Mouse (Mus musculus) adrenal gland, adult 2 months (tissue): ENCODE measurements around the gene Nr6a1. TPM values are rescaled to one million over a fixed set of nuclear protein-coding genes. Genes with fewer than 3 reads are reported as not detected.

Experiments used
- DNase-seq: peaks from one replicate; pipeline ENCODE4 v3.0.0; 2021
- polyA plus RNA-seq: library from polyadenylated mRNA; depleted of rRNA; stranded (reverse); fragments of >200 nt; gene quantifications from 2 replicates; pipeline ENCODE4 v1.2.3, GENCODE M21; 2012
- total RNA-seq, 2 experiments: library from RNA; stranded (reverse); gene quantifications; 2 replicates each; pipeline ENCODE4 v1.2.3; 2021

Gene Nr6a1
- total and polyA plus RNA-seq, 3 experiments = 2.7 to 6.4 (median 5.1) TPM

DNA sequence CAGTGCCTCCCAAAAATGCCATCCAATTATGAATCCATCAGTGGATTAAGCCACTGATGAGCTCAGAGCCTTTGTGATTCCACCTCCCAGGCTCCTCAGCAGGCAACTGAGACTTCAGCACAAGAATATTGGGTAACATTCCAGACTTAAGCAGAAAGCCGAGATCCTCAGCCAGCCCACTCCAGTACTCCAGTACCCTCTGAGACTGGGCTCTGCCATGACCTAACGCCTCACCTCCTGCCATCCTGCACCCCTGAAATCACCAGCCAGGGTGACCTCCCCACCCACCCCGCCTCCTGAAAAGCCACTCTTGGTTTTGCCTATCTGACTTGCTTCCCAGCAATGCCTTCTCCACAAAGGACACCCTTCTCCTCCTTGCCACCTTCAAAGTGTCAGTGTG is 9.9 kb upstream of the Nr6a1 start:
- no peak for DNase-seq

DNA sequence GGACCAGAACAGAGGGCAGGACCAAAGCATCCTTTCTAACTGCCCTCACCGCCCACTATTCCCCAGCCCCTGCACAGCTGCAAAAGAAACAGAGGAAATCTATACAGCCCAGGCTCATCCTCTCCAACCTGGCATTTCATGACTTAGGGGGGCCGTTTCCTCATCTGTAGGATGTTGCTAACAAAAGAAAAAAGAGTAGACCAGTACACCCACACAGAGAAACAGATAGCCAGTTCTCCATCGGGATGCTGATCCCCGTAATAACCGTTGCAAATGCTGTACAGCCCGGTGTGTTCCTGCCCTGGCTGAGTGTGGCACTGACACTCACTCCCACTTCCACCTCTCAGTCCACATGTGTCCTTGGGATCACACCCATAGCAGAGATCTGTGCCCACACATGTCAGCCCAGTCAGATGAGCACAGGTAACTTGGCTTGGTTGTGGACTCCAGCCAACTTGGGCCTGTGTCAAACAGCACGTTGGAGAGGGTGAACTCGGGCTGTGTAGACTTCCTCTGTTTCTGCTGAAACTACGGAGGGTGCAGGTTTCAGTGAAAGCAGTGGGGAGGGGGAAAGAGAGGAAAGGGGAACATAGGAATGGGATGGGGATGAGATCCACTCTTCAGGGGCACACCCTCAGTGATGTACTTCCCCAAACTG is 9.4 kb upstream of the Nr6a1 start:
- DNase-seq = no peak

GRCm38 (mm10) chr2:38934936-38935335 is 7.4 kb upstream of the Nr6a1 start:
- no peak for DNase-seq

DNA sequence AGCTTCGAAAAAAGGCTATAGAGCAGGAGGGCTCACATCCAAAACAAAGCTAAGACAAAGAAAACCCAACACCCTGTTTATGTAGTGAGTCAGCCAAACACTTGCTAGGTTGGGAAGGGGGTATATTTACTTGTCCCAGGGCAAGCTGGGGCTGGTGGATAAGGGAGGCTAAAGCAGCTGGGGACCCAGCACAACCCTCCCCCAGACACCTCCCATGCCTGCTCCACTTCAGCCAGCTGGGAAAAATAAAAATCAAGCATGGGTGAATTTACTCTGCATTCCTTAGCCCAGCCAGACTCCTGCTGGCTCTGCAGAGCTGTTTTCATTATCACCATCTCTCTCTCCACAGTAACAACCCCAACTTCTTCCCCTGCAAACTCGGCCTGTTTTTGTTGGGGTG is 6.4 kb upstream of the Nr6a1 start:
- DNase-seq = no peak

GRCm38 (mm10) chr2:38931851-38932667 is 4.6 kb upstream of the Nr6a1 start, which contains the start of gene Olfml2a:
TSS of gene Olfml2a (plus strand) at chr2:38931978.
- DNase-seq = peak; percentile 88

- DNase-seq = no peak
Measured at GRCm38 (mm10) chr2:38930269-38930668, 2.8 kb upstream of the Nr6a1 start.

DNA sequence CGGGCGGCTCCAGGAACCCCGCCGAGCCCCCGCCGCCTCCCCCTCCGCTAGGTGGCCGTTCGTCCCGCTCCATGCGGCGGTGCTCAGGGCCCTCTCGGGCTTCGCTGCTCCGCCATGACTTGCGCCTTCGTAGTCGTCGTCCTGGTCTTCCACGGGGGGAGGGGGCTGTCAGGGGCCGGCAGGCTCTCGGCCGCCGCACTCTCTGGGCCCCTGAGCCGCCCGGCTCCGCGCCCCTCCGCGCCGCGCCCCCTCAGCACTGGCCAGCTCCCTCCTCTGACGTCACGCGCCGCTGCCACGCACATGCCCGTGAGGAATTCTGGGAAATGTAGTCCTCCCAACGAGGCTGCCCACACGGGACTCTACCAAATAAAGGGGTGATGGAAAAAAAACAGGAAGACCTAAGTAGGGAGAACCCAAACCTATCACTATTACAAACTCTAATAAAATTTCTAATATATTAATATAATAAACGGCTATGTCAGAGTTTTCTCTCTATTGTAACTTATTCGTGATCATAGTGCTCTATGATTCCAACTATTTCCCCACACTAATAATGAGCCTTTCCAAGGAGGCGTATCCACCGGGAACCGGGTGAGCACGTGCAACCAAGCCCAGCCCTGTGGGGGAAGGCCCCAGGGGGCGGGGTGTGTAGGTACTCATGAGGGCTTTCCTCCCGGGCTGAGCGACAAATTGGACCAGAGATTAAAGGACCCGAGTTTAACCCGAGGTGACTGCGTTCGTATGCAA is 1.2 kb downstream of the Nr6a1 start:
- peak; percentile 94 for DNase-seq

- DNase-seq = peak; percentile 56
Measured at GRCm38 (mm10) chr2:38925171-38926080, 2.1 kb downstream of the Nr6a1 start.

- no peak for DNase-seq
Measured at GRCm38 (mm10) chr2:38924571-38924970, 2.9 kb downstream of the Nr6a1 start.

GRCm38 (mm10) chr2:38923911-38924310 is 3.6 kb downstream of the Nr6a1 start:
- DNase-seq = no peak

GRCm38 (mm10) chr2:38923471-38923870 is 4.0 kb downstream of the Nr6a1 start:
- no peak for DNase-seq

DNA sequence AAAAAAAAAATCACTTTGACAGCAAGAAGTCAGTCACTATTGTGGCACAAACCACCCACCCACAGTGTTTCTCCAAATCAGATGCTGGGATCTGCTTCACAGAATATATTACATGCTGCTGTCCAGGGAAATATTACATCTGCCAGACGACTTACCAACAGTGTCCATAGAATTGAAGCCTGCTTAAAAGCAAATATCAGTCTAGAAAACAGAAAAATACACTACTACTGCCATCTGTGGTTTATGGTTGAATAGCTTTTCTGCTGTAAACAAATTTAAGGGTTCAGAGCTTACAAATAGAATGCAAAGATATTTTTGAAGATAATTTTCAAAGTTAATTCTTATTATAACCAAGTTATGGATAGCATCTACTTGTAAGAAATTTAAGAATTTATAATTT is 6.1 kb downstream of the Nr6a1 start:
- no peak for DNase-seq

DNA sequence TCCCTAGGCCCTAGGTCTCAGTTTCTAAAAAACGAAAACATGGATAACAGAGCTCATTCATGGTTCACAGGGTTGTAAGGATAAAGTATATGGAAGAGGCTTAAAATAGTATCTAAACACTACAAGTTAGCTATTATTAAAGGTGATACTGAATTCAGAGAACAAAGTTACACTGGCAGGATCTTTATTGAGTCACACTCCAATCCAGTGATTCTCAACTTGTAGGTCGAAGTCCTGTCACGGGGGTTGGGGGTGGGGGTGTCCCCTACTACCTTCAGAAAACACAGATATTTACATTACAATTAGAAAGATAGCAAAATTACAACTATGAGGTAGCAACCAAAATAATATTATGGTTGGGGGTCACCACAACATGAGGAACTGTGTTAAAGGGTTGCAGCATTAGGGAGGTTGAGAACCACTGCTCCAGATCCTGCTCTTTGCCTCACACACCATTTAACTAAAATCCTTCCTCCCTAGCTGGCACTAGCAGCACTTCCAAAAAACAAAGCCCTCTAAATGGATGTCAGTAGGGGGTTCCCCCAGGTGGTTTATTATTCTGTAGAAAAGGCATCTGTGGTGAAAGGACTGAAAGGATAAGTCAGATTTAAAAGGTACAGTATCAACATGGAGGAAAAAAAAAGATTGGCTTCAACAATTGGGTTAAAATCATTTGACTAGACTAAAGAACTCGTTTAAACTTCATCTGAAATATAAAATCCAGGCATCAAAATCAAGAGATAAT is 10.4 kb downstream of the Nr6a1 start:
- no peak for DNase-seq

- no peak for DNase-seq
Measured at GRCm38 (mm10) chr2:38914965-38915364, 12.5 kb downstream of the Nr6a1 start.

GRCm38 (mm10) chr2:38914517-38914916 is 13.0 kb downstream of the Nr6a1 start:
- no peak for DNase-seq

DNA sequence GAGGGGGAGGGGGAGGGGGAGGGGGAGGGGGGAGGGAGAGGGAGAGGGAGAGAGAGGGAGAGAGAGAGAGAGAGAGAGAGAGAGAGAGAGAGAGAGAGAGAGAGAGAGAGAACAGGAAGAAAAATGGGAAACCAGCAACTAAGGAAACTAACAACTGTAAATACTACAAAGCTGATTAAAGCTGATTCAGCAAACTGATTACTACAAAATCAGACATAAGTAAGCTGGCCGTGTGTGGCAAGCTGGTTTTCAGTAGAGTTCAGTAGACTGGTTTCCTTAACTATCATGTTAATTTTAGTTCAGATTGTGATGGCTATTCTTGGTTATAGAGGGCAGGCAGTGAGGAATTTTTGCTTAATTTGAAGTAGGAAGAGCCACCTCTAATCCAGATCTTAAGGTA is 18.9 kb downstream of the Nr6a1 start:
- DNase-seq = no peak

GRCm38 (mm10) chr2:38906097-38906496 is 21.4 kb downstream of the Nr6a1 start:
- peak; percentile 66 for DNase-seq

DNA sequence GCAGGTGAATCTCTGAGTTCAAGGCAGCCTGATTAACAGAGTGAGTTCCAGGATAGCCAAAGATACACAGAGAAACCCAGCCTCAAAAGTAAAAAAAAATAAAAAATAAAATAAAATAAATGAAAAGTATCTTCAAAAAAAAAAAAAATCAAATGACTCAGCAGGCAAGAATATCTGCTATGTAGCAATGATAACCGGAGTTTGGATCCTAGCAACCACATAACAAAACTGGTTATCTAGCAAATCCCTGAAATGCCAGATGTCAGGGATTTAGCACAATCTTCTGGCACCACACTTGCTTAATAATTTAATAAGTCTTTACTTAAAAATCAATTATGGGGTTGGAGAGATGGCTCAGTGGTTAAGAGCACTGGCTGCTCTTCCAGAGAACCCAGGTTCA is 23.2 kb downstream of the Nr6a1 start:
- no peak for DNase-seq

- no peak for DNase-seq
Measured at GRCm38 (mm10) chr2:38902866-38903265, 24.6 kb downstream of the Nr6a1 start.

DNA sequence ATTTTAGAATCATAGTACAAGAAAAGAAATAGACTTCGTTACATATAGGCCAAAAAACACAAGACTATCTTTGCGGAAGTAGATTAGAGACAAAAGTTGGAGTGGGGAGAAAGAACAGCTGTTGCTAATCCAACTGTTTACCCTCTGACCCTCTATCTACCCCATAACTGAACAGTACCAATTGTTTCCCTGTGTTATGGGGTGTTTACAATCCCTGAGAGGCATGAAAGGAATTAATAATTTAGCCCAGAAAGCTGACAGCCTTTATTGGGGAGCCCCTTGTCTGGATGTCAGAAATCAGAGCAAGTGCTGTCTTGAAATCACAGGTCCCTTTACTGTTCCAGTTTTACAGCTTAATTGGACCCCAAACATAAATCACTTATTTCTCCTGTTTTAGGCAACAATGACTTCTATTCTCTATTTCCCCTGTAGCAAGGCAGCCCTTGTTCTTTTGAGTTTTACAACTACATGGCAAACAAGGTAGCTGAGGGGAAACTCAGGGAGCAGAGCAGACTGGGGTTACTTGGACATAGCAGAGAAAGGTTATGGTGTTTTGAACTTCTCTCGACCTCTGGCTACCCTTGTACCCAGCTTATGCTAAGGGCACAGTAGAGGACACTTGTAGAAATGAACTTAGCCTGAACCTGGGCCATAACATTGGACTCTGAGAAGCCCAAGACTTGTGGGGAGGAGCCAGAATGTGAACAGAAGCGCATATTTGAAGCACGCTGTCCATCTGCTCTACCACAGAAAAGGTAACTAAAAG is 46.4 kb downstream of the Nr6a1 start:
- DNase-seq = no peak
